Mouse (Mus musculus) lung, embryonic 15.5 days (tissue): ENCODE measurements around the gene Olfr485. TPM values are rescaled to one million over a fixed set of nuclear protein-coding genes. Genes with fewer than 3 reads are reported as not detected.
"Not testable (repeated sequence)": the region's sequence is repeated elsewhere in the genome, so short reads cannot be mapped to it uniquely, and the experiment has no call there.

Source experiments
- ATAC-seq: fragments of 200-750 bp; cut with Nextera tagmentation; 2 replicates; pipeline ENCODE4 v1.8.0; 2017; ENCODE audit warnings: moderate number of reproducible peaks, borderline replicate concordance; ENCODE audit not compliant: low FRiP score, low TSS enrichment; ENCODE audit errors: extremely low read depth
- H3K27ac ChIP-seq: fragments of 300-500 bp; sonication (generic); 2 replicates; pipeline ENCODE4 v1.5.1; 2015; ENCODE audit warnings: moderate library complexity, mild to moderate bottlenecking, inconsistent platforms
- H3K27me3 ChIP-seq: fragments of 300-500 bp; sonication (generic); 2 replicates; pipeline ENCODE4 v1.6.1; 2015; ENCODE audit warnings: inconsistent platforms
- H3K36me3 ChIP-seq: fragments of 300-500 bp; sonication (generic); 2 replicates; pipeline ENCODE4 v1.6.1; 2015; ENCODE audit warnings: inconsistent platforms
- H3K4me1 ChIP-seq: fragments of 300-500 bp; sonication (generic); 2 replicates; pipeline ENCODE4 v1.6.1; 2015; ENCODE audit warnings: inconsistent platforms
- H3K4me2 ChIP-seq: fragments of 300-500 bp; sonication (generic); 2 replicates; pipeline ENCODE4 v1.6.1; 2015; ENCODE audit warnings: inconsistent platforms, mild to moderate bottlenecking, moderate library complexity
- H3K4me3 ChIP-seq: fragments of 300-500 bp; sonication (generic); 2 replicates; pipeline ENCODE4 v1.5.1; 2015; ENCODE audit warnings: mild to moderate bottlenecking, inconsistent platforms
- H3K9ac ChIP-seq: fragments of 300-500 bp; sonication (generic); 2 replicates; pipeline ENCODE4 v1.6.1; 2015; ENCODE audit warnings: inconsistent platforms
- H3K9me3 ChIP-seq: fragments of 300-500 bp; sonication (generic); 2 replicates; pipeline ENCODE4 v1.6.1; 2016; ENCODE audit warnings: inconsistent platforms
- WGBS: fragments of 180-500 bp; shearing (Covaris S2); methylation state at CpG from one replicate; pipeline ENCODE4 v1.1.7; 2015; 5-methylcytosine and 5-hydroxymethylcytosine counted together
- polyA plus RNA-seq: library from polyadenylated mRNA; unstranded; fragments of >200 nt; fragmentation: Nextera tagmentation; extraction: Ambion mirVana; gene quantifications from 2 replicates; pipeline ENCODE4 v1.2.1, GENCODE M21; 2015

Olfr485 gene
- not detected in 2 replicates for polyA plus RNA-seq

DNA sequence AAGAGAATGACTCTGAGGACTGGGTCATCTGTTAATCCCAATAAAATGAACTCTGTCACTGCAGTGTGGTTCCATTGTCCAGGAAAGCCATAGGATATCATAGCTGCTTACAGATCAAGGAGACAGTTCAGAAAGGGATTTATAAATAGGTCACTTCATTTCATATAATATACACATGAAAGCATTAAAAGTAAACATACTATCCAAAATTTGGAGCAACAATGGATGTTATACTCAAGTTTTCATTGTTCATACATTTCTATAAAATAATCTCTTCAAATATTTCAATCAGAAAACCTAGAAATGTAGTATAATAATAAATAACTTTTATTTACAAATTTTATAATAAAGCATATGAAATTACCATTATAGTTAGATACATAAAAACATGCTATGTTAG lies at the start of gene Olfr485:
Gene Olfr485 (minus strand): TSS at position 101 of the 400 bp plus-strand sequence.
- Histone ChIP-seq H3K4me3 (no peak within 1 kb of the TSS), H3K27me3 (no peaks in the 10 kb centered on the region), H3K4me2 (no peak within 1 kb of the TSS), H3K36me3 (no peaks in the 10 kb centered on the region), H3K4me1 (no peaks in the 10 kb centered on the region), H3K9ac (no peak within 1 kb of the TSS), H3K9me3 (no peaks in the 10 kb centered on the region), H3K27ac (no peak within 1 kb of the TSS)
- no peak for ATAC-seq

DNA sequence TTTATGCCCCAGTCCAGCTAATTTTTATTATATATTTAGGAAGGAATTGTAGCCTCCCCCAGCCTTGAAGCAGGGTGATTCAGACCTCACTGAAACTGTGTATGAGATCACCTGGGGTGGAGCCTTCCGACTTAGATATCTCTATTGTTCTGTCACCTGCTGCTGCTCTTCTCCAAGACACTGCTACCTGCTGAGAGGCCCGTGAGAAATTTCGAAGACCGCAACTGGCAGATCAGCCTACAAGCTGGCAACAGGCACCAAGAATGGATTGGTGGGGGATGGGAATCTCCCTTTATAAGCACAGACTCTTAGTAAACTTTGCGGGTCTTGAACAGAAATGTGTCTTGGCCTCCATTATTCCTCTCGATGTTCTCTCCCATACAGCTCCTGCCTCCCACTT lies 37.3 kb upstream of the Olfr485 start:
- no peaks in the 10 kb centered on the region for H3K4me1 ChIP-seq
- 79% methylated on average over 6 of the region's 6 CpGs for WGBS
- no peaks in the 10 kb centered on the region for H3K36me3 ChIP-seq
- no peaks in the 10 kb centered on the region for H3K27me3 ChIP-seq
- ATAC-seq, result no peak
- no peak overlapping the region for H3K27ac ChIP-seq
- no peak overlapping the region for H3K9ac ChIP-seq
- H3K4me2 ChIP-seq, result no peak overlapping the region
- H3K9me3 ChIP-seq, result no peaks in the 10 kb centered on the region
- H3K4me3 ChIP-seq, result no peak overlapping the region

DNA sequence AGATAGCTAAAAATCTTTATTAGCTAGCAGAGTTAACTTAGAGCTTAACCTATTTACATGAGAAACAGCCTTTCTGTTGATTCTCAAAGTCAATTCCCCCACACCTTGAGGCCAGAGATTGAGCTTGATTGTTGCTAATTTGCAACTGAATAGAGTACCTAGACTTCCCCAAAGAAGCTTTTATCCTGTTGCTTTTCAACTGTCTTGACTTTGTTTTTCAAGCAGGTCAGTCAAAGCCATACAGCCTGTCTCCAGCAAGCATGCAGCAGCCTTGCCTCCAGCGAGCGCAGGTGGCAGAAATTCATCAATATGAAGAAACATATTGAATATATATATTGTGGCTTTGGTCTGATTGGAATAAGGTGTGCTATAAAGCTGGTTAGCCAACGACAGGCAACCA lies 36.7 kb upstream of the Olfr485 start:
- H3K36me3 ChIP-seq, H3K9me3 ChIP-seq, ATAC-seq, H3K4me1 ChIP-seq, H3K27ac ChIP-seq, H3K9ac ChIP-seq, H3K27me3 ChIP-seq, H3K4me2 ChIP-seq, H3K4me3 ChIP-seq: not testable (repeated sequence)
- WGBS, result 57% methylated on average over 3 of the region's 3 CpGs

DNA sequence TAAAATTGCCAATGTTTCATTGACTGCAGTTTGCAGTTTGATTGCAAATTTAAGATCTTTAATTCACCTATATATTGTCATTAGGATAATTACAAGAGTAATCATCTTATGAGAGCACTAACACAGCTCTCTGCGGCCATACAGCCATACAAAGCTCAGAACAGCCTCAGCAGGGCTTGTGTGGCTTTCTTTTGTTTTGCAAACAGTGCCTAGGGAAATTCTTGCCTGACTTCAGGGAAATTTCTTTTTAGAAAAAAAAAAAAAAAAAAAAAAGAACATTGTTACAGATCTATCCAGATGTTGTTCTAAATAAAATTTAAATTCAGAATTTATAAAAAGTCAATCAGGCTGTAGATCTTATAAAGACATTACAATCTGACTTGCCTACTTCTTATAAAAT lies 33.0 kb upstream of the Olfr485 start:
- WGBS, result 65% methylated on average over 1 of the region's 1 CpGs
- H3K4me1 ChIP-seq, H3K4me2 ChIP-seq, H3K27ac ChIP-seq, H3K27me3 ChIP-seq, ATAC-seq, H3K9ac ChIP-seq, H3K9me3 ChIP-seq, H3K36me3 ChIP-seq, H3K4me3 ChIP-seq: not testable (repeated sequence)

DNA sequence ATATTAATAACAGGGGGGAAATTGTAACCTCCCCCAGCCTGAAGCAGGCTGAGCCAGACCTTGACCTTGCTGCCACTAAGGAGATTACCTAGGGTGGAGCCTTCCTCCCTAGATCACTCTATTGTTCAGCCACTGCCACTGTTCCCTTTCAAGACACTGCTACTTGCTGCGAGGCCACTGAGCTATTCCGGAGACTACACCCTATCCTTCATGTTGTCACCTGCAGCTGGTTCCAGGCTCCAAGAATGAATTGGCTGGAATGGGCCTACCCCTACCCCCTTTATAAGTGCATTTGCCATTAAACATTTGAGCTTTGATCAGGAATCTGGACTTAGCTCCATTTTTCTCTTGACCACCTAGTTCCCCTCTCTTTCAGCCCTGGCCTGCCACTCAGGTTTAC lies 31.5 kb upstream of the Olfr485 start:
- not testable (repeated sequence) for H3K27me3 ChIP-seq, H3K9me3 ChIP-seq
- 66% methylated on average over 2 of the region's 2 CpGs for WGBS

DNA sequence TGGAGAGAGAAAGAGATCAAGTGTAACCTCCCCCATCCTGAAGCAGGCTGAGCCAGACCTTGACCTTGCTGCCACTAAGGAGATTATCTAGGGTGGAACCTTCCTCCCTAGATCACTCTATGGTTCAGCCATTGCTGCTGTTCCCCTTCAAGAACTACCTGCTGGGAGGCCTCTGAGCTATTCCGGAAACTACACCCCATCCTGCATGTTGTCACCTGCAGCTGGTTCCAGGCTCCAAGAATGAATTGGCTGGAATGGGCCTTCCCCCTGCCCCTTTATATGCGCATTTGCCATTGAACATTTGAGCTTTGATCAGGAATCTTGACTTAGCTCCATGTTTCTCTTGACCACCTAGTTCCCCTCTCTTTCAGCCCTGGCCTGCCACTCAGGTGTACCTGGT lies 25.6 kb upstream of the Olfr485 start:
- not testable (repeated sequence) for H3K4me1 ChIP-seq

More for the DNA sequence above, 31.5 kb upstream of the Olfr485 start:
- not testable (repeated sequence) for ATAC-seq, H3K9ac ChIP-seq, H3K27ac ChIP-seq, H3K4me3 ChIP-seq, H3K4me2 ChIP-seq, H3K4me1 ChIP-seq, H3K36me3 ChIP-seq

DNA sequence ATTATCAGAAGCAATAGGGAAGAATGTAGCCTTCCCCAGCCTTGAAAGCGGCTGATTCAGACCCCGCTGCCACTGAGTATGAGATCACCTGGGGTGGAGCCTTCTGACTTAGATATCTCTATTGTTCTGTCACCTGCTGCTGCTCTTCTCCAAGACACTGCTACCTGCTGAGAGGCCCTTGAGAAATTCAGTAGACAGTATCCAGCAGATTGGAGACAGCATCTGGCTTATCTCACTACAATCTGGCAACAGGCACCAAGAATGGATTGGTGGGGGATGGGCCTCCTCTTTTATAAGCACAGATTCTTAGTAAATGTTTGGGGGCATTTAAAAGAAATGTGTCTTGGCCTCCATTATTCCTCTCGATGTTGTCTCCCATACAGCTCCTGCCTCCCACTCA lies 24.7 kb upstream of the Olfr485 start:
- not testable (repeated sequence) for H3K9me3 ChIP-seq

More for the DNA sequence above, 25.6 kb upstream of the Olfr485 start:
- H3K4me3 ChIP-seq, ATAC-seq, H3K9me3 ChIP-seq, H3K27me3 ChIP-seq, H3K36me3 ChIP-seq, H3K9ac ChIP-seq, H3K4me2 ChIP-seq, H3K27ac ChIP-seq: not testable (repeated sequence)
- 89% methylated on average over 2 of the region's 2 CpGs for WGBS

DNA sequence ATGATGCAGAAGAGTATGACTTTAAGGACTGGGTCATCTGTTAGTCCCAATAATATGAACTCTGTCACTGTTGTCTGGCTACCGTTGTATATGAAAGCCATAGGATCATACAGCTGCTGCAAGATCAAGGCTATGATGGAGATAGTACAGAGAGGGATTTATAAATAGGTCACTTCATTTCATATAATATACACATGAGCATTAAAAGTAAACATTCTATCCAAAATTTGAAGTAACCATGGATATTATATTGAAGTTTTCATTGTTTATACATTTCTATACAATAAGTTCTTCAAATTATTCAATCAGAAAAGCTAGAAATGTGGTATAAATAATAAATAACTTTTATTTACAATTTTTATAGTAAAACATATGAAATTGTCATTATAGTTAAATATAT lies 13.0 kb upstream of the Olfr485 start, which contains the start of gene Olfr486:
Gene Olfr486 (minus strand): TSS at position 101 of the 400 bp plus-strand sequence.
- H3K27ac ChIP-seq, H3K4me1 ChIP-seq, H3K9ac ChIP-seq, H3K4me3 ChIP-seq, H3K36me3 ChIP-seq, H3K9me3 ChIP-seq, H3K4me2 ChIP-seq, ATAC-seq, H3K27me3 ChIP-seq: not testable (repeated sequence)
- 89% methylated on average over 1 of the region's 1 CpGs for WGBS

More for the DNA sequence above, 24.7 kb upstream of the Olfr485 start:
- not testable (repeated sequence) for H3K9ac ChIP-seq, H3K27ac ChIP-seq, H3K4me2 ChIP-seq, ATAC-seq, H3K27me3 ChIP-seq, H3K4me3 ChIP-seq, H3K36me3 ChIP-seq, H3K4me1 ChIP-seq
- WGBS, result 69% methylated on average over 3 of the region's 3 CpGs

DNA sequence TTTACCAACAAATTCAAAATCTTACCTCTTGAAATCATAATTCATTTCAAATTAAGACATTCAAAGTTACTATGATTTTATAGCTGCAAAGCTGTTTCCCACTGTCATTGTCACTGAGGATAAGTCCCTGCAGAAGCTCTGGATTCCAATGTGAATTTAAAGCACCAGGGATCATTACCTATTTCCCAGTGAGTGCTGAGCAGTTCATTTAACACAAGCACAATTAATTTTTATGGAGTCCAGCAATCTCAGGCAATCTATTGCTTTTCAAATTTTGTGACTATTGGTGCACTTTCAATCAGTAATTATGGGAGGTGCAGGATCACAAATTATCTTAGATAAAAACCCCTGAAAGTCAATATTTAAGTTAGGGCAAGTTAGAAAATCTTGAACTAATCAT lies 32.3 kb downstream of the Olfr485 start, which contains the start of gene Olfr484:
Gene Olfr484 (minus strand): TSS at position 101 of the 400 bp plus-strand sequence.
- no peaks in the 10 kb centered on the region for H3K36me3 ChIP-seq
- no peak within 1 kb of the TSS for H3K4me3 ChIP-seq
- H3K4me2 ChIP-seq, result no peak within 1 kb of the TSS
- no peak within 1 kb of the TSS for H3K27ac ChIP-seq
- H3K27me3 ChIP-seq, result no peaks in the 10 kb centered on the region
- no peak for ATAC-seq
- H3K9me3 ChIP-seq, result no peaks in the 10 kb centered on the region
- H3K4me1 ChIP-seq, result no peaks in the 10 kb centered on the region
- H3K9ac ChIP-seq, result no peak within 1 kb of the TSS

DNA sequence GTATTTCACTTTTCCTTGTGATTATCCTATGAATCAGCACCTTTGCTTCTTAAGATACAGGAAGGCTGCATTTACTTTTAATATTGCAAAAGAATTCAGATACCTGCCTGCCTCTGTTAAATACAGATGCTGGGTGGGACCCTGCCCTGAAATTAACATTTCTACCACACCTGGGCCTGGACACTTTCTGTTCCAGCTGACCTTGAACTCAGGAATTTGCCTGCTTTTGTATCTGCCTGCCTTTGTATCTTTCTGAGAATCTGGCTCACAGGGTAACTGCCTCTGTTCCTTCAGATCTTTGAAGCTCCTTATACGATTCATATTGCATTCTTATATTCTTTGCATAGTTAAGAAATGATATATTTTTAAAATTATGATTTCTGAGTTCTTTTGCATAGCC lies 38.3 kb downstream of the Olfr485 start:
- Histone ChIP-seq H3K36me3 (no peaks in the 10 kb centered on the region), H3K27me3 (no peaks in the 10 kb centered on the region), H3K9ac (no peak overlapping the region), H3K4me3 (no peak overlapping the region), H3K4me1 (no peaks in the 10 kb centered on the region), H3K27ac (no peak overlapping the region), H3K9me3 (no peaks in the 10 kb centered on the region), H3K4me2 (no peak overlapping the region)
- no peak for ATAC-seq
- WGBS, result 39% methylated on average over 1 of the region's 1 CpGs

DNA sequence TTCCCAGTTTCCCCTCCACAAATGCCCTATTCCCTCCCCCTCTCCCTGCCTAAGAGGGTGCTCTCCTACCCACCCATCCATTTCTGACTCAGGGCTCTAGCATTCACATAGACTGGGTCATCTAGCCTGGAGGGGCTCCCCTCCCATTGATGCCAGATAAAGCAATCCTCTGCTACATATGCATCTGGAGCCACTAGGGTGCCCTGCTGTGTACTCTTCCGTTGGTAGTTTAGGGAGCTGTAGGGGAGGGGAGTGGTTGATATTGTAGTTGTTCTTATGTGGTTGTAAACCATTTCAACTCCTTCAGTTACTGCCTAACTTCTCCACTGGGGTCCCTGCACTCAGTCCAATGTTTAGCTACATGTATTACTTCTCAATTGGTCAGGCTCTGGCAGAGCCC lies 39.0 kb downstream of the Olfr485 start:
- H3K9me3 ChIP-seq, result no peaks in the 10 kb centered on the region
- no peaks in the 10 kb centered on the region for H3K4me1 ChIP-seq
- WGBS, result 12% methylated on average over 1 of the region's 1 CpGs
- no peak overlapping the region for H3K27ac ChIP-seq
- H3K9ac ChIP-seq, result no peak overlapping the region
- no peak for ATAC-seq
- H3K27me3 ChIP-seq, result no peaks in the 10 kb centered on the region
- no peak overlapping the region for H3K4me2 ChIP-seq
- no peak overlapping the region for H3K4me3 ChIP-seq
- no peaks in the 10 kb centered on the region for H3K36me3 ChIP-seq
